Mouse (Mus musculus): Measurements from ENCODE around the gene Hoxb8.

The Hoxb8 gene

DNA sequence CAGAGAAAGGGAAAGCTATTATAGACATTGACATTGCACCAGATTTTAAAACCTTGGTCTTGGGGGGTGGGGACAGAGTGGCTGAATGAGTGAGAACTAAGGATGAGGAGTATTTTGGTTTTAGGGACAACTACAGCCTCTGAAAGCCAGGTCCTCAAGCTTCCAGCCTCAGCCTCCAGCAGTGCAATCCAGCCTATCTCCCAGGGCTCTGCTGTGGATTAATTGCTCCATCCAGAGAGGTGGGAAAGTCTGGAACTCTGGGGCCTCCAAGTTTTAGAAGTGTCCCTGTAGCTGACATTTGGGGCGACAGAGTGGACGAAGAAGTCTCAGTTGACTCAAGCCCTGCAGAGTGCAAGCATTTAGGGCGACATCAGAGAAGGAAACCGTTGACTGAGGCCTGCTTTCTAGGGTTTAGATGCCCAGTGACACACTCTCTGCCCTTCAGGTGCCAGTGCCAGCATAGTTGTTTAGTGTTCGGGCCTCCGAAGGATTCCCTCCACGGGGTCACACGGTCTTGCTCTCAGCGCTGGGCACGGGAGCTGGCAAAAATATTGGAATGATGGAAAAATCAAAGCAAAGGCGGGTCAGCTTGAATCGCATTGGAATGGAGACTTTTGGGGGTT, 32.2 kb downstream of the Hoxb8 start:
- no peak for DNase-seq (ENCODE audit: low read depth, low spot score)

DNA sequence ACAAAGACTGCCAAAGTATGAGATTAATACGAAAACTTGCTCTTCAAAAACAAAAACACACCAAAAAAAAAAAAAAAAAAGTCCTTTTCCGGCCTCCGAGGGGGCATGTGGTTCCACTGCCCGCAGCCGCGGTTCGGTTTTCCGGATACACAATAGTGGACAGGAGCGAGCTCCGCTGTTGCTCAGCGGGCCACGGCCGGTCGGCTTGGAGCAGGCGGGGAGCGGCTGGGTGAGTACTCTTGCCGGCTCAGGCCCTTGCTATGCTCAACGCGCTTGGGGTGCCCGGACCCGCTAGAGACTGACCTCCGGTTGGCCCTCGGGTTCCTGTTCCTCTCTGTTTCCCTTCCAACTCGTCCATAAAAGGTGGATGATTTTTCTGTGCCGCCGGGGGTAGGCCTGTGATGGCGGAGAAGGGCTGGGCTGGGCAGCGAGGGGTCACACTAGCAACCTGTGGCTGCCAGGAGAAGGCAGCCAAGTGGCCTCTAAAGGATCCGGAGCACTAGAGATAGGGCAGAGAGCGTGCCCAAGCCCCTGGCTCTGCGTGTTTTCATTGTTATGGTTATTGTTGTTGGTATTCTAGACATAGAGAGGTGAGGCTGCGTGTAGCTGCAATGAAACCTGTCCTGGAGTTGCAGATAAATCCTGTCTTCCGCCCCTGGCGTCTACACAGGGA, 33.1 kb downstream of the Hoxb8 start:
- no peak for DNase-seq (ENCODE audit: low read depth, low spot score)

DNA sequence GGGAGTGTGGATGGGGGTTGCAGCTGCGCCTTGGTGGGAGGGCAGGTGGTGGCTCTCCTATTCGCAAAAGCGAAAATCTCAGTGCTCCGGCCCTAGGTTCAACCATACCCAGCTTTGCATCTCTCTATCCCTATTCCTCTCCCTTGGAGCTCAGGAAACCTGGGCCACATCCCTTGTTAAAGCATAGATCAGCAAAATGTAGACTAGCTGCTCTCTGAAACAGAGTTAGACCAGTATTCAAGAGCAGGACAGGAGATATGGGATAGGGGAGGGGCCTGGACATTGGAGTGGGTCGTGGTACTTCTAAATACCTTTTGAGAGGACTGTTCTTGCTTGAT, 33.6 kb downstream of the Hoxb8 start:
- no peak for DNase-seq (ENCODE audit: low read depth, low spot score)

DNA sequence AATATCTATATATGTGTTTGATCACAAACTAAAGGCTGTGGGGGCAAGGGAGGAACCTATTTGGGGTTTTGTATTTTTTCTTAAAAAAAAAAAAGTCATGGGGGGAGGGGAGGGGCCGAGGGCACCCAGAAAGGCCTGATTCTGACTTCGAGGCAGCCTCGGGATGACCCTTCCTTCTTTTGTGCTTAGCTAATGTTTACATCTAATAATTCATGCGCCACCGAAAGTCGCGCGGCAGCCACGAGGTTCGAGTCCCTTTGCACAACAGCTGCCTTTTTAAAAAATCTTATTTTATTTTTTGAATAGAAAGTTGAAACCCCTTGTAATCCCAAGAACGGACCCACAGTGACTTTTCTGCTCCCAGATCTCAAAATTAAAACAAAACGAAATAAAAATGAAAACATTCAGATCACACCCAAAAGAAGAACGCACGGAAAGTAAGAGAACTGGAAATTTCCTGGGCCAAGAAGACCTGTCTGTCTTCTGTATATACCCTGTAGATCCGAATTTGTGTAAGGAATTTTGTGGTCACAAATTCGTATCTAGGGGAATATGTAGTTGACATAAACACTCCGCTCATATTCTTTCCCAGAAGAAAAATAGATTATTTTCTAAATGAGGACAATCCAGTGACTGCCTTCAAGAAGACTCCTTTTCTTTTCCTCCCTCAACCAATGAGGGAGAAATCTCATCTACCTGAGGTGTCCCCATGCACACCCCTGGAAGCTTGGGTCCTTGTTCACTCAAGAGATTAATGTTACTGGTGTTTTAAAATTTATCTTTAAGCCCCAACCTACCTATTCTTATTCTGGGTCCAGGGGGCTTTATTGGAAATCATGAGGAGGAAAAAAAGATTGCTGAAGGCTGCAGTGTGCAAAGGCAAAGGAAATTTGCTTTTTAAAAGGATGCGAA, 35.2 kb downstream of the Hoxb8 start:
- DNase-seq (ENCODE audit: low read depth, low spot score), result no peak

DNA sequence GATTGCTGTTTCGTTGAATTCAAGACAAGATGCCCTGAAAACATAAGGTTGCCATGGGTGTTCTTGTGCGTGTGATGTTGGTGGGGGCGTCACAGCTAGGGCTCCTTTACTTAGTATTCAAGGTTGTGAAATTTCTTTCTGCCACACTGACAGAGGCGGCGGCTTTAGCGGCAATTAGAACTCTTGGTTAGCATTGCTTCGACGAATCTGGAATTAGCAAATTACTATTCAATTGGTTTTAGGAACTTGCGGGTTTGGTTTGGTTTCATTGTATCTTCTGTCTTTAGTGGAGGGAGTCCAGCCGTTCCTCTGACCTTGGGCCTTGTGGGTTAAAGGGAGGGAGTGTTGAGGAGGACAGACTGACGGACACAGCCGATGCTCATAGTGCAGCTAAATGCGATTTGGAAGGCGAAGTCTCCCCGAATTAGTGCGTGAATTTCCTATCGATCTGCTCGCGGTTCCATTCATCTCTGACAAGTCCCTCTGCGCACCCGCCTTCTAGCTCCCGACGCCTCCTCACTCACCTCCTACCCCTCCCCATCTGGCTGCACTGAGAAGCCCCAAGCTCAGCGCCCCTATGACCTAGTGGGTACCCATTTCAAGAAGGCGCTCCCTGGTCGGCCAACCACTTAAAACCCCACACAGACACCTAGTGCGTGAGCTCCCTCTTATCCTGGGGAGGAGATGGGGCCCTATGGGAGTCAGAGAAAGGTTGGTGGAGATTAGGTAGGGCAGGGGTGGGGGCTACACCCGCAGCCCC, 36.1 kb downstream of the Hoxb8 start, which contains the start of gene Hoxb4:
Gene Hoxb4, plus strand, starts transcription at position 660 of the 760 bp plus-strand sequence.
- peak; percentile 63 for DNase-seq (ENCODE audit: low read depth, low spot score)

DNA sequence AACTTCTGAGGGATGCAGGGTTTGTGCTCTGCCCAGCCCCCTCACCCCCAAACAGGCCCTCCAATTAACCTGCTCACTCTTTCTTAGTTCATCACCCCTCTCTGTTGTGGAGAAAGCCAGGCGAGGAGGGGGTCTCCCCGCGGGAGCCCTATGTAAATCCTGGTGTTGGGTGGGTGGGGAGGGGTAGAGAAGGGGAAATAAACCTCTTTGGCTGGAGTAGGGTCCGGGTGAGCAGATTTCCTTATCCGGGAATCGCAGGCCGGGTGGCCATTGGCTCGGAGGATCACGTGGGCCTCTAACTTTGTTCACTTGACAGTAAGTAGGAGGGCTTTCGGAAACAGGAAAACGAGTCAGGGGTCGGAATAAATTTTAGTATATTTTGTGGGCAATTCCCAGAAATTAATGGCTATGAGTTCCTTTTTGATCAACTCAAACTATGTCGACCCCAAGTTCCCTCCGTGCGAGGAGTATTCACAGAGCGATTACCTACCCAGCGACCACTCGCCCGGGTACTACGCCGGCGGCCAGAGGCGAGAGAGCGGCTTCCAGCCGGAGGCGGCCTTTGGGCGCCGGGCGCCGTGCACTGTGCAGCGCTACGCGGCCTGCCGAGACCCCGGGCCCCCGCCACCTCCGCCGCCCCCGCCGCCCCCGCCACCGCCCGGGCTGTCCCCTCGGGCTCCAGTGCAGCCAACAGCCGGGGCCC, 36.8 kb downstream of the Hoxb8 start:
- DNase-seq (ENCODE audit: low read depth, low spot score), result peak; percentile 91

DNA sequence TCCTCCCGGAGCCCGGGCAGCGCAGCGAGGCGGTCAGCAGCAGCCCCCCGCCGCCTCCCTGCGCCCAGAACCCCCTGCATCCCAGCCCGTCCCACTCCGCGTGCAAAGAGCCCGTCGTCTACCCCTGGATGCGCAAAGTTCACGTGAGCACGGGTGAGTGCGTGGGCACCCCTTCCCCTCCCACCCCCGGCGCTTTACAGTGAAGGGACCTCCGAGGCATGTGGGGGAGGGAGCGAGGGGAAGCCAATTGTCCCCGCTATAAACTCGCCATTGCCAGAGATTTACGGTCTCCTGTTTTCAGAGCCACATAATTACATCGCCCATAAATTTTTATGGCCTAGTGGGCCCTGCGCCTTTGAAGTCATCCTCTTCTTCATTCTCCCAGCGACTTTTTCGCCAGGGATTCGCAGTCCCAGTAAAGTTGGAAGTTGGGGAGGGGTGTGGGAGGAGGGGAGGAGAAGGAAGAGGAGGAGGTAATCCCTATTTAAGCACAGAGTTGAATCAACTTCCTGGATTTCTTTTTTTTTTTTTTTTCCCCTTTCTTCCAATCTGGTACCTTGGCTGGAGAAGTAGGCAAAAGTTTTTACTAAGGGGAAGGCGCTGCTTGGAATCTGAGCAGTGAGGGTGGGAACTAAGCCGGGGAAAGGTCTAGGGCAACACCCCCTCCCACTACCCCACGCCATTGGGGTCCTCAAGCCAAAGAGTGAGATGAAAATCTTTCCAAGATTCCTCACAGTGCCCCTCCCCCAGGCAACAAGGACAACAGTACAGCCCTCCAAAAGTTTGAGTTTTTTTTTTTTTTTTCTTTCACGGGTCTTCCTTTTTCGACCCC, 37.6 kb downstream of the Hoxb8 start:
- DNase-seq (ENCODE audit: low read depth, low spot score), result peak; percentile 56

DNA sequence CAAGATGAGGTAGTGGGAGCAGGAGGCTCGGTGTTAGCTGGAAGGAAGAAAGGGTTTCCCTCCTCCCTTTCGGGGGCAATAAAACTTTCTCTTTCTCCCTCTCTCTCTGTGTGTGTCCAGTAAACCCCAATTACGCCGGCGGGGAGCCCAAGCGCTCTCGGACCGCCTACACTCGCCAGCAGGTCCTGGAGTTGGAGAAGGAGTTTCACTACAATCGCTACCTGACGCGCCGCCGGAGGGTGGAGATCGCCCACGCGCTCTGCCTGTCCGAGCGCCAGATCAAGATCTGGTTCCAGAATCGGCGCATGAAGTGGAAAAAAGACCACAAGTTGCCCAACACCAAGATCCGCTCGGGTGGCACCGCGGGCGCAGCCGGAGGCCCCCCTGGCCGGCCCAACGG, 38.2 kb downstream of the Hoxb8 start:
- DNase-seq (ENCODE audit: low read depth, low spot score), result peak; percentile 50

DNA sequence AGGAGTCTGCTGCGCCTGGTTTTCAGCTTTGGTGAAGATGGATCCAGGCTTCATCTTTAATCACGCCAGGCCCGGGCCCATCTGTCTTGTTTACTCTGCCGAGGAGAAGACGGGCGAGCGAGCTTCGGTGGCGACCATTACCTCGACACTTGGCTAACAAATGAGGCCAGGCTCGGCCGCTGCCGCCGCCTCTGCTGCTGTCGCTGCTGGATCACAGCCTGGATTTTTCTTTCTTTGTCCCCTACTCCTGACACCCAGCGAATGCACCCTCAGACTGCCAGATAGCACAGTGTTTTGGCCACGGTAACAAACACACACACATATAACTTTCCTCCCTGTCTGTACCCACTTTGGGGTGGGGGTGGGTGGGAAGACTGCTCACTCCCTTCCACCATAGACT, 39.0 kb downstream of the Hoxb8 start:
- no peak for DNase-seq (ENCODE audit: low read depth, low spot score)

DNA sequence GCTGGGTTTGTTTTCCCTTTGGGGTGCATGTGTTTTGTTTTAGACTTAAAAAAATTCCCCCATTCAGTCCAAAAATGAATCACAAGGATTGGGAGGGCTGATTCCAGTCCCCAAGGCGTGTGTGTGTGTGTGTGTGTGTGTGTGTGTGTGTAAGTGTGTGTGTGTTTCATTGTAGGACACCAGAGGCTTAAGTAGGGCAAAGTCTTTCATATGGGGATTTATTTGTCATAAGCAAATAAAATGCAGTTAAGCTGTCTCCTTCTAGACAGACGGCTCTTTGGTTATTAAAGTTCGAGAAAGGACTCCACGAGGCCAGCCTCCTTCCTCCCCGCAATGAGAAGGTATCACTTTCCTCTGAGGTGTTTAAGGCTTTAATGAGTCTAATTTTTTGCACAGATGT, 40.1 kb downstream of the Hoxb8 start:
- no peak for DNase-seq (ENCODE audit: low read depth, low spot score)

DNA sequence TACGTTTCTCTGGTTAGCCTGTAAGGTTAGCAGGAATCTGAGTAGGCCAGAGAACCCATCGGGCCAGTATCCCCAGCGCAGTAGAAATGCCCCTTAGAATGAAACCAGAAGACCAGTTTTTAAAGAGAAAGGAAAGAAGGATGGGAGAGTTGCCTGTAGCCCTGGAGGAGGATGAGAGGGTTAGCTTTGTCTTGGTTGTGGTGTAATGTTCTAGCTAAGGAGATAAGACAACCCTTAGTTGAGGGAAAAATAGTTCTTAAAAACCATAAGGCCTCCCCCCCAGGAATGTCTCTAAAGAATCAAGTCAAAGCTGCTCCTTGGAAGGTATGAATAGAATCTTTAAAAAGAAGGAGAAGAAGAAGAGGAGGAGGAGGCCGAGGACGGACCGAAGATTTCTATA, 41.0 kb downstream of the Hoxb8 start:
- no peak for DNase-seq (ENCODE audit: low read depth, low spot score)

DNA sequence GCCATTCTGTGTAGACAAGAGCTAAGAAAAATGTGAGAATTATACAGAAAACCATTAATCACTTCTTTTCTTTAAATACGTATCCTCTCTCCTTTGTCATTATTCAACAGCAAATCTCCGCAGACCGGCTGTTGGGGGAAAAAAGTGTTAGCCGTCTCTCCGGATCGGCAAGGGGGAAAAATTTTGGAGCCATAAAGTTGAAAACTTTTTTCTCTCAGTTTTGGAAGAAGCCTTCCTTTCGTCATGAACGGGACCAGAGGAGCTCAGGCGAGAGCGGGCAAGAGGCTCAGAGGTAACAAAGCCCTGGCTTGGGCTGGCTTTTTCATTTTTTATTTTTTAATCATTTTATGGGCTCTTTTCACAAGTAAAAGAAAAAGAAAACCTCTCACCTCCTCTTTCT, 41.4 kb downstream of the Hoxb8 start, which contains the start of gene Hoxb3:
Gene Hoxb3, plus strand, starts transcription at position 173 of the 400 bp plus-strand sequence.
- no peak for DNase-seq (ENCODE audit: low read depth, low spot score)

DNA sequence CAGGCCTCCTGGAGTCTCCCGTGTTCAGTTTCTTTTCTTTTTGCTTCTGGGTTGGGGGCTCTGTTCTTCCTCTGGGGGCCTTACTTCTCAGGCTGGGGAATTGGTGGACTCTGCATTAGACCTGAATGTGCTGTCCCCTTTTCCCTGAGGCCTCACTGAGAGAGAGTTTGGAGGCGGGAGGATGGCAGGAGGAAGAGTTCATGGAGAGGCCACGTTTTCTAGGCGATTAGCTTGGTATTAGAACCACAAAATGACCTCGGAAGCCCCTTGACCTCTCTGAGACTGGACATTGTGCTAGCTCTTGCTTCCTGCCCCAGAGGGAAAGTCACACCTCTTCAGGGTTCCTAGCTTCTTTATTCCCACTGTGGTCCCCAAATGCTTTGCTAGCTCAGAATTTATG, 42.4 kb downstream of the Hoxb8 start:
- no peak for DNase-seq (ENCODE audit: low read depth, low spot score)

DNA sequence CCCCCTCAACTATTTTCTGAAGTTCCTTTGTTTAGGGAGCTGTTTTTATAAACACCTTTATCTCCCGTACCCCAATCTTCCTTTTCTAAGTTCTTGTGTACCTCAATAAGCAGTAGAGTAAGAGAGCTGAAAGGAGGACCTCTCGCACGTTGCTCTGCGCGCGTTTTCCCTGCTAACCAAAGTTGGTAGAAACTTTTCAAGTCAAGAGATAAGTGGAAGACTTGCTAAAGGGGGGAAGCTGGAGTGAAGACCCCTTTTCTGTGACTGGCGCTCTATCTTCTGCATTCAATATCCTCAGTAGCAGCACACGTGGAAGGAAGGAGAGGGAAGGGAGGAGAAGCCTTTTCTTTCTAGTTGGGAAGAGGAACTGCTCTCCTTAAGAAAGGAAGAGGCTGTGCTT, 43.3 kb downstream of the Hoxb8 start:
- DNase-seq (ENCODE audit: low read depth, low spot score), result no peak

DNA sequence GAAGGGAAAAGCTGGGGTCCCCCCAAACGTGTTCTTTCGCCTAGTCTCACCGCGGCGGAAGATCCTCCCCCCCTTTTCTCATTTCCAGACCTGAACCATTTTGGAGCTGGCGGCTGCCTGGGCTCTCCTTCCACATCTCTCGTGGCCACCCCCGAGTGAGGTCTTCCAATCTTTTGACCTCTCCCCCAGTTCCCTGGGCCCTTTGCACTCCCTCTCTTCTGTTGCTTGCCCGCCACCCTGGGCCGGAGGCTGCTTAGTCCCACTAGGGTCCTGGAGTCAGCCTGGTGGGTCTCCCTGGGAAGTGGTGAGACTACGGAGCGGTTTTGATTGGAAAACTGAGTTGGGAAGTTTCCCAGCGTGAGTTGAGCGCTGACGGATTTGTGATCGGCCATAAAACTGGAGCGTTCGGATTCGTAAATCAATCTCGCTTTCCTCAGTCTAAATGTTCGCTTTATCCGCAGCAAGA, 44.1 kb downstream of the Hoxb8 start:
- DNase-seq (ENCODE audit: low read depth, low spot score), result peak; percentile 47

DNA sequence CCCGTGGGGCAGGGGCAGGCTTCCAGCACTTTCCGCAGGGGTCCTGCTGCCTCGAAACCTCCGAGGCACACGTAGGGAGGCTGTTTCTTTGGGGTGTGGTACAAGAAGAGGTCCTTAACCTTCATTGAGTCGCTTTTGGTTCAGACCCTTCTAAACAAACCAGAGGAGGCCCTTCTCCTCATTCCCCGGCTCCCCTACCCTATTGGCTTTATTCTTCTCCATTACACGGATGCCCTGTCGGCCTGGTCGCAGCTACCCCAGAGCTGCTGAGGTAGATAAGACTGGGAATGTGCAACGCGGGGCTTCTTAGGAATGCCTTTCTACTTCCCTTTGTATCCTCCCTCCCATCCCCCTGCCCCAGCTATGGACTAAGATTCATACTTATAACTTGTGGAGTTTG, 45.0 kb downstream of the Hoxb8 start:
- DNase-seq (ENCODE audit: low read depth, low spot score), result no peak

DNA sequence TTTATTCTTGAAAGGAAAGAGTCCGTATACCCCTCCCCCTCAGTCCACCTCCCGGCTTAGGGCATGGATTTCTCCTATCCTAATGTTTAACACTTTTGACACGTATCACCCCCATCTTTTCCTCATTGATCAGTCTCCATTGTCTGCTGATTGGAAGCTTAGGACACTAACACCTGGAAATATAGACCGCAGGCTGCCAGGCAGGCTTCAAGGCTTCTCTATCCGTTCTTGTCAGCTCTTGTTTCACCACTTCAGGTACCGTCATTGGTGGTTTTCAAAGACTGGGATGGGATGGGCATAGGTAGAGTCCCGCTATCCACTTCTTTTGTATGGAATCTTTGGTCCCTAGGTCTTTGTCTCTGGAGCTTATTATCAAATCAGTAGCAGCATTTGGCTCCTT, 45.4 kb downstream of the Hoxb8 start:
- no peak for DNase-seq (ENCODE audit: low read depth, low spot score)

DNA sequence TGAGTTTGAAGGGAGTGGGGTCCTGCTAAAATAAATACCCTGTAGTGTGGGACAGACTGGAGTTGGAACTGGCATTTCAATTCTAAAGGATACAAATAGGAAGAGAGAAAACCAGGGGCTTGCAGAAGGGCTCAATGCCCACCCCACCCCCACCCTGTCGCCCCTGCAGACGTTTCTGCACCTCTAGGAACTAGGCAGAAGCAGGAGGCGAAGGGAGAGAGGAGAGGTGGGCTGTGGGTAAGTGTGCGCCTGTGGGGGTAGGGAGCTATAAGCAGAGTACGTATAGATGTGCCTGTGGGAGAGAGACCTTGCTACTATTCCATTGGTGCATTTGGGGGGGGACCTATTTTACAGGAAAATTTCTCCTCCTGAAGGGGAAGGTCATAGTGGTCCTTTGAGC, 46.0 kb downstream of the Hoxb8 start:
- DNase-seq (ENCODE audit: low read depth, low spot score), result no peak

DNA sequence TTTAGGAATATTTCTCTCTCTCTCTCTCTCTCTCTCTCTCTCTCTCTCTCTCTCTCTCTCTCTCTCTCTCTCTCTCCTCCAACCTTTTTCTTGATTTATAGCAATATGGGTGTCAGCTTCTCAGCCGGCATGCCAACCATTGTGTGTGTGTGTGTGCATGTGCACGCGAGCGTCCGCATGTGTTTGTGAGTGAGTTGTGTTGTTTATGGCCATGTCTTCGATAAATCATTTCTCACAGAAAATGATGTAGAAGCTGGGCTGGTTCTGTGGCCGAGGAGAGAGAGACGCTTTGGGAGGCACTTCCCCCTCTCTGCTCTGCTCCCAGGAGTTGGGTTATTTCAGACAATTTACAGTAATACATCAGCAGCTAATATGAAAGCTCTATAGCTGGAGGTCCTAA, 46.9 kb downstream of the Hoxb8 start:
- DNase-seq (ENCODE audit: low read depth, low spot score), result no peak

DNA sequence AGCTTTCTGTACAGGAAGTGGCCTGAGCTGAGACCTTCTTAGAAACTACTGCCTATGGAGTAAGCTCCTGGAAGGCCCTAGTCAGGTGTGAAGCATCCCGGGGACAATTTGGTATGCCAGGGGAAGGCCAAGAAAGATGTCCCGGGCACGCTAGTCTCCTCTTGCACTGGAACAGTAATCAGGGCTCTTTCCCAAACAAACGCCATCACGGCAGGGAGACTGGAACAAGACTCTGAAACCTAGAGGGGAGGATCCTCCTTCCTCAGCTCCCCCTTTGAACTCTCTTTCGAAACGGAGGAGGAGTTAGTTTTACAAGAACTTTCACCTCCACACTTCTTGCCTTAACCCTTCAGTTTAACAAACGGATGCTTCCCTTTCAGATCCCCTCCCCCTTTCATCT, 50.4 kb downstream of the Hoxb8 start:
- peak; percentile 55 for DNase-seq (ENCODE audit: low read depth, low spot score)
